Mouse (Mus musculus) spleen, postnatal 0 days (tissue): ENCODE measurements around the gene Mup7. TPM values are rescaled to one million over a fixed set of nuclear protein-coding genes. Genes with fewer than 3 reads are reported as not detected.

Experiments used
- polyA plus RNA-seq: library from polyadenylated mRNA; unstranded; fragments of >200 nt; fragmentation: Nextera tagmentation; extraction: Ambion mirVana; gene quantifications from 2 replicates; pipeline ENCODE4 v1.2.1, GENCODE M21; 2015

Gene Mup7
- not detected in 2 replicates for polyA plus RNA-seq

GRCm38 (mm10) chr4:60070375-60070774 lies at the start of gene Mup7:
Mup7 (minus strand) TSS chr4:60070475.

Other genes starting within 250 kb of the Mup7 start
- 0.11 TPM in 1 of 2 replicates, not detected in the other for gene Slc46a2, start 155.4 kb downstream of the Mup7 start, polyA plus RNA-seq
- gene Mup4, start 109.8 kb downstream of the Mup7 start, polyA plus RNA-seq: not detected in 2 replicates
- not detected in 2 replicates for gene Mup6, start 106.2 kb downstream of the Mup7 start, polyA plus RNA-seq
- not detected in 2 replicates for gene Mup2, start 83.8 kb upstream of the Mup7 start, polyA plus RNA-seq
- not detected in 2 replicates for gene Mup8, start 152.1 kb upstream of the Mup7 start, polyA plus RNA-seq